Mouse (Mus musculus) liver, adult 2 months (tissue): ENCODE results near the gene Cdh1.

Experiments used
- CTCF ChIP-seq: fragments of 200-500 bp; IDR thresholded peaks from 2 replicates; pipeline ENCODE4 v1.5.1; 2011; ENCODE audit warnings: low read depth, low read length, control low read depth
- POLR2A ChIP-seq: fragments of 200-500 bp; IDR thresholded peaks from 2 replicates; pipeline ENCODE4 v1.6.1; 2011; ENCODE audit warnings: low read length, control low read depth; ENCODE audit not compliant: insufficient read depth; ENCODE audit errors: extremely low read depth

DNA sequence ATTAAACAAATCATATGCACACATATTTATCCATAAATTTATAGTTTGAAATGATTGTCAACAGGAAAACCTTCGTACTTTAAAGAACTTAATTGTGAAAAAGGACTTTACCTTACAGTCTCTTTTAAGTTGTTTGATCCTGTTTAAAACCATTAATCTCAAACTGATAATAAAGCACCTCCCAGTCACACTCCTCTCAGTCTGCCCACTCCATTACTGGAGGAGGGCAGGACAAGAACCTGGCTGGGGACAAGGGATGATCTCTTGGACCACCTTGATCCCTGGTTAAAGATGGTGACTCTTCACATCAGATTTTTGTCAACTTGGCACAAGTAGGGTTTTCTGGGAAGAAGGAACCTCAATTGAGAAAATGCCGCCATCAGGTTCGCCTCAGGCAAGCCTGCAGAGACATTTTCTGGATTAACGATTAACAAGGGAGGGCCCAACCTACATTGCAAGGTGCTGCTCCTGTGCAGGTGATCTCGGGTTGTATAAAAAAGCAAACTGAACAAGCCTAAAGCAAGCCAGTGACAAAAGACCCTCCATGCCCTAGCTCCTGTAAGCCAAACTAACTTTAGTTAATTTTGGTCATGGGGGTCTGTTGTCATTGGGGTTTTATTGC lies 31.5 kb upstream of the Cdh1 start:
- TF ChIP-seq POLR2A (no peak), CTCF (no peak)
